Mouse (Mus musculus): ENCODE data around the gene Gstp2.
"Not testable (repeated sequence)": the region's sequence is repeated elsewhere in the genome, so short reads cannot be mapped to it uniquely, and the experiment has no call there.

Gstp2 gene

GRCm38 (mm10) chr19:4070756-4071155 is 24.9 kb upstream of the Gstp2 start:
- no peak for DNase-seq (ENCODE audit: low spot score in 2 of 2)

GRCm38 (mm10) chr19:4070311-4070710 is 24.5 kb upstream of the Gstp2 start:
- DNase-seq (ENCODE audit: low spot score in 2 of 2): no peak

- DNase-seq (ENCODE audit: low spot score in 2 of 2): no peak
Observed at GRCm38 (mm10) chr19:4068717-4069410, 23.0 kb upstream of the Gstp2 start.

DNA sequence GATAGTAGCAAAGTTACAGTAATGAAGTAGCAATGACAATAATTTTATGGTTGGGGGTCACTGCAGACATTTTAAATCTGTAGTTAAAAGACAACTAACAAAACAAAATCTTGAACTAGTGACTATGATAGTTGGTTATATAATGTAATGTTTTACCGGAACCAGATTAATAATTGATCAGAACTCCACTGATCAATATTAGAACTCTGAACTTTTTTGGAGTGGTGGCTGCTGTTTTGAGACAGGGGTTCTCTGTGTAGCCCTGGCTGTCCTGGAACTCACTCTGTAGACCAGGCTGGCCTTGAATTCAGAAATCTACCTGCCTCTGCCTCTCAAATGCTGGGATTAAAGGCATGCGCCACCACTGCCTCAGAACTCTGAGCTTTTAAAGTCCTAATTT is 22.4 kb upstream of the Gstp2 start:
- DNase-seq (ENCODE audit: low spot score in 2 of 2): not testable (repeated sequence)

GRCm38 (mm10) chr19:4066877-4067276 is 21.1 kb upstream of the Gstp2 start:
- DNase-seq (ENCODE audit: low spot score in 2 of 2): no peak

DNA sequence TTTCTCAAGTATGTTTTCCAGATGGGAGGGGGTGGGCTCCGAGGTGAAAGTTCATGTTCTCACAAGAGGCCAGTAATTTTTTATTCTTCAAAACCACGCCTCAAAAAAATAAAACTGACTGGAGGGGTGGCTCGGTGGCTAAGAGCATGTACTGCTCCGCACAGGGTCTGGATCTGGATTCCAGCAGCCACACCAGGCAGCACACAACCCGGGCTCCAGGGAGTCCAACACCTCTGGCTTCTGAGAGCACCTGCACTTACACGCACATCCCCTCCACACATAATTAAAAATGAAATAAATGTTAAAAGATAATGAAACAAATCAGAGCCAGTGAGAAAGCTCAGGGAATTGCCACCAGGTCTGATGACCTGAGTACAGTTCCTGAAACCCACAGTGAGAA is 20.5 kb upstream of the Gstp2 start:
- DNase-seq (ENCODE audit: low spot score in 2 of 2): no peak

- not testable (repeated sequence) for DNase-seq (ENCODE audit: low spot score in 2 of 2)
Observed at GRCm38 (mm10) chr19:4064501-4064900, 18.7 kb upstream of the Gstp2 start.

DNA sequence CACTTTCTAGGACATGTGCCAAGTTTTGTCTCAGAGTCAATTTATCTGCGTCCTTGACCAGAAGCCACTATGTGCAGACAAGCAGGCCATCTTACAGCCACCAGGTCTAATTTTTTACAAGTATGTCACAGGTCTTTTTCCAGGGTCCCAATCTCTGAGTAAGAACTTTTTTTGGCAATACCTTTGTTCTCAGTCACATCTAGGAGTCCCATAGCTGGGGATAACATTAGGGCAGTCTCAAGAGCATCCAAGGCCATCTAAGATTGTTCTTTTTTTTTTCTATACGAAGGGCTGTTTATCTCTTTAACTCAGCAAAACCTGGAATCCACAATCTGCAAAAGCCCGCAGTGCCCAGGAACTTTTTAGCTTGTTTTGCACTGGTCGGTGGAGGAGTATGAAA is 17.5 kb upstream of the Gstp2 start:
- not testable (repeated sequence) for DNase-seq (ENCODE audit: low spot score in 2 of 2)

GRCm38 (mm10) chr19:4060899-4061465 is 15.2 kb upstream of the Gstp2 start:
- DNase-seq (ENCODE audit: low spot score in 2 of 2): no peak

GRCm38 (mm10) chr19:4060044-4060898 is 14.4 kb upstream of the Gstp2 start:
- not testable (repeated sequence) for DNase-seq (ENCODE audit: low spot score in 2 of 2)

- peak in 1 of 2 experiments; percentile 48 for DNase-seq (ENCODE audit: low spot score in 2 of 2)
Observed at GRCm38 (mm10) chr19:4059069-4059740, 13.4 kb upstream of the Gstp2 start, which contains the start of gene Gstp3. TSS of gene Gstp3 (minus strand) at chr19:4059569.

GRCm38 (mm10) chr19:4058581-4058980 is 12.8 kb upstream of the Gstp2 start:
- no peak for DNase-seq (ENCODE audit: low spot score in 2 of 2)

GRCm38 (mm10) chr19:4057962-4058361 is 12.1 kb upstream of the Gstp2 start:
- no peak for DNase-seq (ENCODE audit: low spot score in 2 of 2)

DNA sequence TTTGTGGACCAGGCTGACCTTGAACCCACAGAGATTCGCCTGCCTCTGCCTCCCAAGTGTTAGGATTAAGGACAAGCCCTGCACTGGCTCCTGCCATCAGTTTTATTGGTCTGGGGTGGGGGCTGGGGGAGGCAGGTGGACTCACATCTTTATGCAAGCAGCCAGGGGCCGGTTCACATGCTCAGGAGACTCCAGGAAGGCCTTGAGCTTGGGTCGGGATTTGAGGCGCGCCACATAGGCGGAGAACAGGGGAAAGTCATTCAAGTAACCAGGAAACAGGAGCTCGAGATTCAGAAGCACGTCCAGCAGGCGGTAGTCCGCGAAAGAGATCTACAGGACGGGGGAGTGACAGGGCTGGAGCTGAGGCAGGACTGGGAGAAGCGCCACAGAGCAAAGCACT is 11.6 kb upstream of the Gstp2 start:
- no peak for DNase-seq (ENCODE audit: low spot score in 2 of 2)

DNA sequence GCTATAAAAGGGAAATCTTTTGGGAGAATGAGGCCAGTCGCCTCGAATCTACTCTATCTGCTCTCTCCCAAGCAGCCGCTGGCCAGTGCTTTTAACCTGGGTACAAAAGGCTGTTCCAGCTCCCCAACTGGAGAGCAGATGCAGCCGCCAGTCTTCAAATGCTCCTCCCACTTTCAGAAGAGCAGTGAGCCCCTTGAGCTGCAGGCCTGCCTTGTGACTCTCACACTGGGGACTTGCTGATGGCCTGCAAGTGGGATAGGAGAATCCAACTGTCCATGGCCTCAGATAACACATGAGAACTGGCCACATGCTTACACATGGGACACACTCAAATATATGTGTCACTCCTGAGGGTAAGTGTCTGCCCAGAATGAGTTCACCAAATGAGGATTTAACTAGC is 10.9 kb upstream of the Gstp2 start:
- no peak for DNase-seq (ENCODE audit: low spot score in 2 of 2)

GRCm38 (mm10) chr19:4055947-4056693 is 10.3 kb upstream of the Gstp2 start:
- no peak for DNase-seq (ENCODE audit: low spot score in 2 of 2)

DNA sequence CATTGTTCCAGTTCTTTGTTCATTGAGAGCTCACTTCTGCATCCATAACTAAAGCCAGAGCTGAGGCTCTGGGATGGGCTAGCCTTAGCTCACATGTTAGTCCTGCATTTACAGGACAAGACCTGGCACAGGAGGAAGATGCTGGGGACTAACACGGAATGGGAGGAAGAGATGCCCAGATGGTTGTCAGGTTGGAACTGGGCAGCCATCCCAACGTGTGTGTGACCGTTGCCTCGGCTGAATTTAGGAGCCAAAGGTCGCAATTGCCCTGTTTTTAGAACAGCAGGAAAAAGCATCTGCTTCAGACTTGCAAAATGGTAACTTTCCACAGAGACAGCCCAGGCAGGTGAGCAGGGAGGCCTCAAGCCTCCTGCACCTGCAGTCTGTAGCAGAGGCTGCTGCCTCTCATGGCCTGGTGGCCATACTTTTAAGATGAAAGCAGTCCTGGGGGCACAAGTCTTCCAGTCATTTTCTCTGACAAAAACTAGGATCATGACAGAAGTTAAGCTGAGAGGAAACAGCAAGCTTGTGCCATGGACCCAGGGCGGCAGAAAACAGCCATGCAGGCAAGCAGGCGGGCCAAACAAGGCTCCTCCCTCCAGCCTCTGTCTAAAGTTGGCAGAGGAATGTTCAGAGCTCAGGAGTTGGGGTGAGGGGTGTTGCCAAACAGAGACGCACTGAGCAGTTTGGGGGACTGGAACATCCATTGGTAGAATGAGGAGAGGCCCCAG is 9.6 kb upstream of the Gstp2 start:
- no peak for DNase-seq (ENCODE audit: low spot score in 2 of 2)

DNA sequence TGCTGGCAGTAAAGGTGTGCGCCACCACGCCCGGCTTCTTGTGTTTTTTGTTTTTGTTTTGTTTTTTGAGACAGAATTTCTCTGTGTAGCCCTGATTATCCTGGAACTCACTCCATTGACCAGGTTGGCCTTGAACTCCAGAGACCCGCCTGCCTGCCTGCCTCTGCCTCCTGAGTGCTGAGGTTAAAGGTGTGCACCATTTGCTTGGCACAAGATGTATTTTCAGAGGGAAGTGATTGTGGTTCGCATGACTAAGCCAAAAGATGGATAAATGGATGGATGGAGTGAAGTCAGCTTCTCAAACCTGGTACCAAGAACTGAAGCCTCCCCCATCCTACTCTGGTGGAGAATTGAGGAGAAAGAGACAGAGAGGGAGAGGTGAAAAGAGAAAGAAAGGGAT is 8.8 kb upstream of the Gstp2 start:
- DNase-seq (ENCODE audit: low spot score in 2 of 2): no peak

DNA sequence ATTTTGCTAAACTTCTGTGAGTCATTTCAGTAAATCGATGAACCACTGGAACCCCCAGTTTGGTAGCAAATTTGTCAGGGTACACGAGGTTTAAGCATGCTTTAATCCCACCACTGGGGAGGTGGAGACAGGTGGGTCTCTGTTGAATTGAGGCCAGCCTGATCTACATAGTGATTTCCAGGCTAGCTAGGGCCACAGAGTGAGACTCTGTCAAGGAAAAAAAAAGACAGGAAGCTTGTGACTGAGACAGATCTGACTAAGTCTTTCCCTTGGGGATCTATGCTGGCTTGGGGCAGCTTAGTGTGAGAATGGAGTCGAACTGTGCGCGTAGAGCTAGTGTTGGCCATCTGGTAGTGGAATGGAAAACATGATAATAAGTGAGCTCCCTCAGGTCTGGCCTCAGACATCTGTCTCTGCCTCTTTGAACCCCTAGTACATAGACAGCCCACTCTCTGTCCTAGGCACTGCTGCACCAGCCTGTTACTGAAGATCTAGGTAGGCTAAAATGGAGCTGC is 6.8 kb upstream of the Gstp2 start:
- peak in 1 of 2 experiments; percentile 60 for DNase-seq (ENCODE audit: low spot score in 2 of 2)

DNA sequence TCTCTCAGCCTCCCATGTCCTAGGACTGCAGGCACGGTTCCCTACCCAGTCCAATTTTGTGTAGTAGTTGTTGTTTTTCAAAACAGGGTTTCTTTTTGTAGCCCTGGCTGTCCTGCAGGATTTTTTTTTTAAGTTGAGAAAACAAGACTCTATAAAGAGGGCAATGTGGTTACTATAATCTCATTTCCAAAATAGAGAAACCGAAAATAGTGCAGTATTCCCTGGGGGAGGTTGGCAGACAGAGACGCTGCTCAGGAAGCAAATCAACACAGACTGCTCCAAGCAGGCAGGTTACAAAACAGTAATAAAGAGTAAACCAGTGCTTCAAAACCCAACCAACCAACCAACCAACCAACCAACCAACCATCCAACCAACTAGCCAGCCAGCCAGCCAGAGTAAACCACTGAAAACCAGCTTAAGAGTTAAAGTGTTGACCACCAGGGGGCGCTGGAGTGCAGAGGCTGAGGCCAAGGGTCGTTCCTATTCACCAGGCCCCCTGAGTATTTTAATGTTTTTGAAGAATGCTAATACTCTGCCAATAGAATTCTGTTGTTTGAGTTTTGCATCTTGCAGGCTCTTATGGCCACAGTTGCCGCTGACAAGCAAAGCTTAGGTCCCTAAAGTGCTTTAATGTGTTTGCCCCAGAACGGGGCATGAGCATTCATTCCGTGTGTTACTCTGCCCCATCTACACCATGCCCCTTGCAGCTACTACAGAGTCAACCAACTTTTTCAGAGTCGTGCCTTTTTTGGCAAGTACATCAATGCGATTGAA is 6.1 kb upstream of the Gstp2 start:
- peak; percentile 75 to 94 for DNase-seq (ENCODE audit: low spot score in 2 of 2)

All from spleen, postnatal 4 days (tissue).